Mouse (Mus musculus) limb, embryonic 11.5 days (tissue): Measurements from ENCODE around the gene Itgav. TPM values are rescaled to one million over a fixed set of nuclear protein-coding genes. Genes with fewer than 3 reads are reported as not detected.

Experiments used
- ATAC-seq: fragments of 200-750 bp; cut with Nextera tagmentation; 2 replicates; pipeline ENCODE4 v1.8.0; 2017; ENCODE audit warnings: low read depth; ENCODE audit not compliant: insufficient number of reproducible peaks, low FRiP score, low TSS enrichment
- DNase-seq: peaks from one replicate; pipeline ENCODE4 v3.0.0-alpha.2; 2015; ENCODE audit warnings: low spot score
- H3K27ac ChIP-seq: fragments of 300-500 bp; sonication (generic); replicated peaks from 2 replicates; pipeline ENCODE4 v1.5.1; 2014; ENCODE audit warnings: low read depth, mild to moderate bottlenecking, low read length
- H3K27me3 ChIP-seq: fragments of 300-500 bp; sonication (generic); 2 replicates; pipeline ENCODE4 v1.6.1; 2014; ENCODE audit warnings: mild to moderate bottlenecking, low read length, mixed read lengths; ENCODE audit not compliant: control insufficient read depth, insufficient read depth
- H3K36me3 ChIP-seq: fragments of 300-500 bp; sonication (generic); 2 replicates; pipeline ENCODE4 v1.6.1; 2014; ENCODE audit warnings: mild to moderate bottlenecking, low read length, moderate library complexity, mixed read lengths; ENCODE audit not compliant: control insufficient read depth, insufficient read depth
- H3K4me1 ChIP-seq: fragments of 300-500 bp; sonication (generic); 2 replicates; pipeline ENCODE4 v1.6.1; 2014; ENCODE audit warnings: low read length, mixed read lengths; ENCODE audit not compliant: control insufficient read depth, insufficient read depth
- H3K4me2 ChIP-seq: fragments of 300-500 bp; sonication (generic); 2 replicates; pipeline ENCODE4 v1.6.1; 2014; ENCODE audit warnings: low read depth, mild to moderate bottlenecking, moderate library complexity; ENCODE audit not compliant: severe bottlenecking
- H3K4me3 ChIP-seq: fragments of 300-500 bp; sonication (generic); 2 replicates; pipeline ENCODE4 v1.5.1; 2014; ENCODE audit warnings: low read depth, low read length
- H3K9ac ChIP-seq: fragments of 300-500 bp; sonication (generic); 2 replicates; pipeline ENCODE4 v1.6.1; 2014; ENCODE audit warnings: mild to moderate bottlenecking, low read length
- H3K9me3 ChIP-seq: fragments of 300-500 bp; sonication (generic); 2 replicates; pipeline ENCODE4 v1.6.1; 2016; ENCODE audit warnings: low read length; ENCODE audit not compliant: control insufficient read depth
- WGBS: fragments of 180-500 bp; shearing (Covaris S2); extraction: QIAGEN DNeasy Blood & Tissue Kit; methylation state at CpG from one replicate; pipeline ENCODE4 v1.1.7; 2014; 5-methylcytosine and 5-hydroxymethylcytosine counted together
- polyA plus RNA-seq: library from polyadenylated mRNA; unstranded; fragments of >200 nt; fragmentation: Nextera tagmentation; extraction: Ambion mirVana; gene quantifications from 2 replicates; pipeline ENCODE4 v1.2.1, GENCODE M21; 2014

Gene Itgav
- polyA plus RNA-seq, 1 experiment from 2014 or later, result 66.3 TPM

- ATAC-seq, result no peak
- H3K4me1 ChIP-seq, result no peaks in the 10 kb centered on the region
- H3K4me2 ChIP-seq, result no peak overlapping the region
- H3K27me3 ChIP-seq, result no peaks in the 10 kb centered on the region
- no peak for DNase-seq
- H3K36me3 ChIP-seq, result peaks cover 2% of the 10 kb centered on the region; the same call in 1 of the 2 replicates
- no peaks in the 10 kb centered on the region for H3K9me3 ChIP-seq
- 95% methylated on average over 4 of the region's 4 CpGs for WGBS
- no peak overlapping the region for H3K4me3 ChIP-seq
- H3K27ac ChIP-seq, result no peak overlapping the region
- no peak overlapping the region for H3K9ac ChIP-seq
These were observed 67.9 kb downstream of the Itgav start for GRCm38 (mm10) chr2:83792102-83792501.

GRCm38 (mm10) chr2:83795766-83796165 is 71.6 kb downstream of the Itgav start:
- Histone ChIP-seq H3K9ac (no peak overlapping the region), H3K4me2 (no peak overlapping the region), H3K27me3 (no peaks in the 10 kb centered on the region), H3K27ac (no peak overlapping the region), H3K4me3 (no peak overlapping the region), H3K4me1 (no peaks in the 10 kb centered on the region), H3K36me3 (peaks cover 5% of the 10 kb centered on the region; the same call in 1 of the 2 replicates), H3K9me3 (no peaks in the 10 kb centered on the region)
- DNase-seq, result no peak
- ATAC-seq, result no peak
- WGBS, result 85% methylated on average over 4 of the region's 4 CpGs

DNA sequence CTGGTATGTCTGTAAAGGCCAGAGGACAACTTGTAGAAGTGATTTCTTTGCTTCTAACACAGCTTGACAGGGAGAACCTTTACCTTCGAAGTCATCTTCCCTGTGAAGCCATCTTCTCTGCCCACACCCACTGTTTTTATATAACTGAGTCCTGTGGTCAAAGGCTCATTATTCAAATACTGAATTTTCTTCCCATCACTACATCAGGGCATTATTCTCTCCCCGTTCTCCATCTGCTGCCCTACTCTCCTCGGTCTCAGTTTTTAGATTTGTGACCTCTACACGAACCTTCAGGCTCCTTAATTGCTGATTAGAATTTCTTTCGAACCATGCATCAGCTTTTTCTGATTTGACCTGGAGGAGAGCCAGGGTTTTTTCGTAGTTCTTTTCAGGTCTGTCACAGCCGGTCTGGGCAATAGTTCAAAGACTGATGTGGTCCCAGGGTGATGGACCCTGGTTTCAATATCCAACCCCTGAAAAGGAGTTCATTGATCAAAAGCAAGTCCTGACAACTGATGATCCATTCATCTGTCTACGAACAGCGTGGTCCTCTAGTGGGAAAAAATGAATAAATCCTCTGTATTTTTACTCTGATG is 73.8 kb downstream of the Itgav start:
- ATAC-seq (no peak), DNase-seq (no peak)
- Histone ChIP-seq H3K9ac (no peak overlapping the region), H3K27me3 (no peaks in the 10 kb centered on the region), H3K9me3 (no peaks in the 10 kb centered on the region), H3K4me1 (no peaks in the 10 kb centered on the region), H3K36me3 (peaks cover 5% of the 10 kb centered on the region; the same call in 1 of the 2 replicates), H3K4me3 (no peak overlapping the region), H3K4me2 (no peak overlapping the region), H3K27ac (no peak overlapping the region)
- WGBS, result 68% methylated on average over 9 of the region's 9 CpGs

GRCm38 (mm10) chr2:83812483-83813272 is 88.5 kb downstream of the Itgav start, which contains the start of gene Fam171b:
Gene Fam171b, plus strand, starts transcription at chr2:83812636.
- Histone ChIP-seq H3K4me2 (peak within 1 kb of the TSS; percentile 74), H3K9ac (peak within 1 kb of the TSS; percentile 90), H3K4me3 (peak within 1 kb of the TSS; percentile 65), H3K27ac (0 out of 2 replicates have a peak within 1 kb of the TSS, but pooled peaks have one; percentile 4), H3K4me1 (peaks cover 2% of the 10 kb centered on the region; the same call in 1 of the 2 replicates), H3K36me3 (no peaks in the 10 kb centered on the region), H3K27me3 (no peaks in the 10 kb centered on the region), H3K9me3 (no peaks in the 10 kb centered on the region)
- WGBS, result under 1% methylated on average over 63 of the region's 63 CpGs
- DNase-seq, result peak; percentile 88
- ATAC-seq, result peak; percentile 95

DNA sequence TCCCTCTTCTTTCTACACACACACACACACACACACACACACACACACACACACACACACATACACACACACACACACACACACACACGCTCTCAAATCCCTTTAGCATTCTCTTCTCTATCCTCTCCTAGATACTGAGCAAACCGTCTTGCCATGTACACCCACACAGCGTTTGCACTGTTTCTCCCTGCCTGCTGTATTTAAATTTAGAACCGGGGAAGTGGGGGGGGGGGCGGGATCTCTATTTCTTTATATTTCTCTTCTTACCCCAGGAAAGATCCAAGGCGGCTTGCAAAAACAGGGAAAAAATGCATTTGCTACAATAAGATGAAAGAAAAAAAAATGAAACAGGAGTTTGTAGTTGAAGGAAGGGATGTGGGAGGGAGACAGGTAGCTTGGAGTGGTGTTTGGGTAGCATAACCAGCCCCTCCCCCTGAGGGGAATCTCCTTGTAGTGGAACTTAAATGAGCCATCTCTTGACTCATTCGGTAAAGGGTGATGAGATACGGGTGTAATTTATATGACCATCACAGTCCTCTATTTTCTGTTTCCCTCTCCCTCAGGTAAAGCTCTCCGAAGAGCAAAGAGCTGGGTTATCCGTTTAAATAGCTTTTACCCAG is 89.2 kb downstream of the Itgav start:
- no peak overlapping the region for H3K27ac ChIP-seq
- WGBS, result 17% methylated on average over 10 of the region's 10 CpGs
- peak overlapping the region; percentile 65 for H3K4me3 ChIP-seq
- no peaks in the 10 kb centered on the region for H3K36me3 ChIP-seq
- no peaks in the 10 kb centered on the region for H3K27me3 ChIP-seq
- ATAC-seq, result no peak
- H3K9ac ChIP-seq, result no peak overlapping the region; the same call in 1 of the 2 replicates
- H3K4me1 ChIP-seq, result peaks cover 2% of the 10 kb centered on the region; the same call in 1 of the 2 replicates
- peak overlapping the region; percentile 74 for H3K4me2 ChIP-seq
- H3K9me3 ChIP-seq, result no peaks in the 10 kb centered on the region
- DNase-seq, result no peak

- Histone ChIP-seq H3K4me1 (peaks cover 2% of the 10 kb centered on the region; the same call in 1 of the 2 replicates), H3K4me3 (no peak overlapping the region), H3K4me2 (no peak overlapping the region), H3K27me3 (no peaks in the 10 kb centered on the region), H3K27ac (no peak overlapping the region), H3K9ac (no peak overlapping the region), H3K36me3 (no peaks in the 10 kb centered on the region), H3K9me3 (no peaks in the 10 kb centered on the region)
- WGBS, result 67% methylated on average over 6 of the region's 6 CpGs
- no peak for DNase-seq
- ATAC-seq, result no peak
These were observed 89.8 kb downstream of the Itgav start for GRCm38 (mm10) chr2:83814009-83814408.

- Histone ChIP-seq H3K27ac (no peak overlapping the region), H3K9ac (no peak overlapping the region), H3K4me1 (peaks cover 2% of the 10 kb centered on the region; the same call in 1 of the 2 replicates), H3K27me3 (no peaks in the 10 kb centered on the region), H3K9me3 (no peaks in the 10 kb centered on the region), H3K36me3 (no peaks in the 10 kb centered on the region), H3K4me3 (no peak overlapping the region), H3K4me2 (no peak overlapping the region)
- no peak for ATAC-seq
- DNase-seq, result no peak
- WGBS, result 72% methylated on average over 6 of the region's 6 CpGs
These were observed 92.0 kb downstream of the Itgav start for GRCm38 (mm10) chr2:83816147-83816546.

- Histone ChIP-seq H3K9ac (no peak overlapping the region), H3K27me3 (no peaks in the 10 kb centered on the region), H3K36me3 (no peaks in the 10 kb centered on the region), H3K9me3 (no peaks in the 10 kb centered on the region), H3K4me3 (no peak overlapping the region), H3K4me2 (no peak overlapping the region), H3K27ac (no peak overlapping the region), H3K4me1 (peaks cover 4% of the 10 kb centered on the region; the same call in 1 of the 2 replicates)
- DNase-seq (no peak), ATAC-seq (no peak)
- 29% methylated on average over 5 of the region's 5 CpGs for whole genome bisulfite sequencing
These were observed 101.0 kb downstream of the Itgav start for GRCm38 (mm10) chr2:83825161-83825560.
